Mouse (Mus musculus): ENCODE data around the gene Hivep3. TPM values are rescaled to one million over a fixed set of nuclear protein-coding genes. Genes with fewer than 3 reads are reported as not detected.

Hivep3 gene
- polyA plus RNA-seq, 2 experiments from 2014 or later = 19.6 to 23.1 TPM

- no peak for ATAC-seq
Measured at GRCm38 (mm10) chr4:120061727-120062126, 328.1 kb downstream of the Hivep3 start.

GRCm38 (mm10) chr4:120062198-120062597 lies 328.6 kb downstream of the Hivep3 start:
- ATAC-seq = no peak

- no peak for ATAC-seq
Measured at GRCm38 (mm10) chr4:120062754-120063153, 329.2 kb downstream of the Hivep3 start.

GRCm38 (mm10) chr4:120063353-120064124 lies 330.0 kb downstream of the Hivep3 start:
- ATAC-seq = no peak

GRCm38 (mm10) chr4:120064696-120065095 lies 331.1 kb downstream of the Hivep3 start, which contains the start of gene AL607142.1:
Gene AL607142.1, plus strand, starts transcription at chr4:120064996.
- ATAC-seq = no peak

GRCm38 (mm10) chr4:120066841-120067591 lies 333.4 kb downstream of the Hivep3 start:
- no peak for ATAC-seq

GRCm38 (mm10) chr4:120067592-120068235 lies 334.1 kb downstream of the Hivep3 start:
- no peak for ATAC-seq

- no peak for ATAC-seq
Measured at GRCm38 (mm10) chr4:120068883-120069581, 335.4 kb downstream of the Hivep3 start.

GRCm38 (mm10) chr4:120069582-120069980 lies 336.0 kb downstream of the Hivep3 start:
- ATAC-seq = no peak

GRCm38 (mm10) chr4:120071411-120071810 lies 337.8 kb downstream of the Hivep3 start:
- no peak for ATAC-seq

- ATAC-seq = no peak
Measured at GRCm38 (mm10) chr4:120071842-120072507, 338.4 kb downstream of the Hivep3 start.

GRCm38 (mm10) chr4:120074061-120074460 lies 340.5 kb downstream of the Hivep3 start:
- ATAC-seq = no peak

- ATAC-seq = no peak
Measured at GRCm38 (mm10) chr4:120077322-120077721, 343.7 kb downstream of the Hivep3 start.

GRCm38 (mm10) chr4:120082527-120082926 lies 348.9 kb downstream of the Hivep3 start:
- no peak for ATAC-seq

- no peak for ATAC-seq
Measured at GRCm38 (mm10) chr4:120083700-120084099, 350.1 kb downstream of the Hivep3 start.

GRCm38 (mm10) chr4:120089536-120089935 lies 356.0 kb downstream of the Hivep3 start:
- ATAC-seq = no peak

GRCm38 (mm10) chr4:120091997-120092783 lies 358.6 kb downstream of the Hivep3 start:
- no peak for ATAC-seq

GRCm38 (mm10) chr4:120096935-120097334 lies 363.4 kb downstream of the Hivep3 start:
- ATAC-seq = no peak

GRCm38 (mm10) chr4:120101186-120101585 lies 367.6 kb downstream of the Hivep3 start:
- no peak for ATAC-seq

GRCm38 (mm10) chr4:120104599-120104998 lies 371.0 kb downstream of the Hivep3 start:
- ATAC-seq = peak; percentile 67

GRCm38 (mm10) chr4:120106362-120106761 lies 372.8 kb downstream of the Hivep3 start:
- ATAC-seq = no peak
